Mouse (Mus musculus) colon, adult 2 months (tissue): ENCODE data around the gene Syn2. TPM values are rescaled to one million over a fixed set of nuclear protein-coding genes. Genes with fewer than 3 reads are reported as not detected.

Source experiments
- polyA plus RNA-seq: library from polyadenylated mRNA; depleted of rRNA; stranded (reverse); fragments of >200 nt; gene quantifications from 2 replicates; pipeline ENCODE4 v1.2.3, GENCODE M21; 2012; rRNA removed

Syn2 gene
- polyA plus RNA-seq: 10.5 and 14.6 TPM in 2 replicates

GRCm38 (mm10) chr6:115134501-115135331 lies at the start of gene Syn2:
Syn2 (plus strand) TSS chr6:115134902.

GRCm38 (mm10) chr6:115227043-115227442 lies 92.3 kb downstream of the Syn2 start, which contains the start of gene Gm17482:
Gm17482 (plus strand) TSS chr6:115227343.

GRCm38 (mm10) chr6:115252099-115252873 lies 117.6 kb downstream of the Syn2 start, which contains the start of gene Timp4:
Timp4 (minus strand) TSS chr6:115252205.

Other genes starting within 250 kb of the Syn2 start
- gene Vgll4, start 164.9 kb upstream of the Syn2 start, polyA plus RNA-seq: 73.1 and 73.3 TPM in 2 replicates
- gene Tamm41, start 97.0 kb upstream of the Syn2 start, polyA plus RNA-seq: 31.4 and 35.2 TPM in 2 replicates
- not detected in 2 replicates for gene Gm17482, start 92.4 kb downstream of the Syn2 start, polyA plus RNA-seq
- 5.8 and 6.4 TPM in 2 replicates for gene Timp4, start 117.3 kb downstream of the Syn2 start, polyA plus RNA-seq
- gene Pparg, start 226.0 kb downstream of the Syn2 start, polyA plus RNA-seq: 22.8 and 23.7 TPM in 2 replicates